Mouse (Mus musculus): ENCODE results near the gene Ccdc162.

DNA sequence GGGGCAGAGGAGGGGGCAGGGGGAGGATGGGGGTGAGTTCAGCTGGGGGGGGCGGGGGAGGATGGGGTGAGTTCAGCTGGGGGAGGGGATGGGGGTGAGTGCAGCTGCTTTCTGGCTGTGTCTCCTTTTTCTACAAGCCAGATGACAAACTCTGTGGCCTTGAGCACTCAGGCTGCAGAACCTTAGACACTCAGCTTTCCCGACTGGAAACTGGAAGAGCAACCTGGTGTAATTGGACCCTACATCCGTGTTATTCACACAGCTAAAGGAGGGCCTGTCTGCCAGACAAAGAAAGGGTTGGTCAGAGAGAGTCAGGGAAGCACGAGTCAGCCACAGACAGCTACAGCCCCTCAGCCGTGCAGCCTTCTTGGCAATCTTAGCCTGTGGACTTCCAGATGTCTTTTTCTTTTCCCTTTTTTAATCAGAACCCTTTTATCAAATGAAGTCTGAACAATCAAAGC is 133.5 kb downstream of the Ccdc162 start:
- TF ChIP-seq EP300 (optimal IDR thresholded peaks at IDR 0.05) (no peak), CTCF (IDR thresholded peaks at IDR 0.05; ENCODE audit: low read depth) (no peak)

All from stomach, postnatal 0 days (tissue).